Mouse (Mus musculus) layer of hippocampus, adult 2 months (tissue): Measurements from ENCODE around the gene Itgb1bp1. TPM values are rescaled to one million over a fixed set of nuclear protein-coding genes. Genes with fewer than 3 reads are reported as not detected.

Source experiments
- DNase-seq, 2 experiments: peaks; one replicate each; pipeline ENCODE4 v3.0.0; 2022; ENCODE audit warnings: low spot score in 2 of 2
- H3K27ac ChIP-seq: fragments of 200-600 bp; 2 replicates; pipeline ENCODE4 v1.8.1; 2022
- H3K4me3 ChIP-seq: fragments of 200-600 bp; 2 replicates; pipeline ENCODE4 v1.8.1; 2022; ENCODE audit warnings: mild to moderate bottlenecking
- CTCF ChIP-seq: fragments of 200-600 bp; conservative IDR thresholded peaks from 2 replicates; pipeline ENCODE4 v1.8.1; 2022; ENCODE audit warnings: antibody characterized with exemption, mild to moderate bottlenecking, moderate library complexity
- total RNA-seq, 2 experiments: library from RNA; stranded (reverse); gene quantifications; 2 replicates each; pipeline ENCODE4 v1.2.3; 2021

Gene Itgb1bp1
- total RNA-seq, 2 experiments from 2014 or later, result 38.4 to 40.8 TPM

GRCm38 (mm10) chr12:21286712-21287650, 897 bp upstream of the Itgb1bp1 start:
- Histone ChIP-seq H3K4me3 (peak overlapping the region; percentile 80), H3K27ac (peak overlapping the region; percentile 93)
- no peak for TF ChIP-seq CTCF
- no peak for DNase-seq

- 0 out of 2 replicates have a peak, but pooled peaks have one; percentile 10 for TF ChIP-seq CTCF
- peak overlapping the region; percentile 93 for H3K27ac ChIP-seq
- no peak for DNase-seq
Observed at GRCm38 (mm10) chr12:21285508-21286242, 409 bp downstream of the Itgb1bp1 start.

GRCm38 (mm10) chr12:21284761-21285441, 1.2 kb downstream of the Itgb1bp1 start, which contains the start of gene Cpsf3:
Gene Cpsf3, plus strand, starts transcription at chr12:21285391.
- peak; percentile 46 for TF ChIP-seq CTCF
- DNase-seq, result no peak
- Histone ChIP-seq H3K4me3 (peak within 1 kb of the TSS; percentile 80), H3K27ac (peak within 1 kb of the TSS; percentile 93)

More at GRCm38 (mm10) chr12:21285508-21286242, 409 bp downstream of the Itgb1bp1 start:
- peak overlapping the region; percentile 80 for H3K4me3 ChIP-seq

GRCm38 (mm10) chr12:21277352-21277864, 8.7 kb downstream of the Itgb1bp1 start:
- H3K4me3 ChIP-seq, result no peak overlapping the region
- TF ChIP-seq CTCF, result no peak
- H3K27ac ChIP-seq, result peak overlapping the region; percentile 48; the same call in 1 of the 2 replicates
- peak in 1 of 2 experiments; percentile 69 for DNase-seq

- no peak for TF ChIP-seq CTCF
- Histone ChIP-seq H3K27ac (no peak overlapping the region), H3K4me3 (no peak overlapping the region)
- no peak for DNase-seq
Observed at GRCm38 (mm10) chr12:21274446-21274845, 11.6 kb downstream of the Itgb1bp1 start.

- DNase-seq, result no peak
- Histone ChIP-seq H3K27ac (no peak overlapping the region), H3K4me3 (no peak overlapping the region)
- TF ChIP-seq CTCF, result no peak
Observed at GRCm38 (mm10) chr12:21268083-21268616, 17.9 kb downstream of the Itgb1bp1 start.

GRCm38 (mm10) chr12:21266784-21267098, 19.3 kb downstream of the Itgb1bp1 start:
- DNase-seq, result no peak
- Histone ChIP-seq H3K4me3 (no peak overlapping the region), H3K27ac (no peak overlapping the region)
- TF ChIP-seq CTCF, result 0 out of 2 replicates have a peak, but pooled peaks have one; percentile 6

GRCm38 (mm10) chr12:21265946-21266783, 19.9 kb downstream of the Itgb1bp1 start:
- Histone ChIP-seq H3K4me3 (no peak overlapping the region), H3K27ac (no peak overlapping the region)
- peak; percentile 87 for TF ChIP-seq CTCF
- DNase-seq, result peak; percentile 63 to 71

- DNase-seq, result no peak
- TF ChIP-seq CTCF, result no peak
Observed at GRCm38 (mm10) chr12:21265501-21265900, 20.6 kb downstream of the Itgb1bp1 start.

GRCm38 (mm10) chr12:21264970-21265369, 21.1 kb downstream of the Itgb1bp1 start:
- no peak for TF ChIP-seq CTCF
- Histone ChIP-seq H3K4me3 (no peak overlapping the region), H3K27ac (peak overlapping the region; percentile 74)
- DNase-seq, result no peak

More at GRCm38 (mm10) chr12:21265501-21265900, 20.6 kb downstream of the Itgb1bp1 start:
- Histone ChIP-seq H3K4me3 (no peak overlapping the region), H3K27ac (no peak overlapping the region)

GRCm38 (mm10) chr12:21264241-21264640, 21.8 kb downstream of the Itgb1bp1 start:
- Histone ChIP-seq H3K27ac (peak overlapping the region; percentile 74), H3K4me3 (no peak overlapping the region)
- no peak for DNase-seq
- TF ChIP-seq CTCF, result no peak

GRCm38 (mm10) chr12:21263256-21263655, 22.8 kb downstream of the Itgb1bp1 start:
- no peak for TF ChIP-seq CTCF
- Histone ChIP-seq H3K27ac (peak overlapping the region; percentile 74), H3K4me3 (no peak overlapping the region)
- DNase-seq, result peak; percentile 24 to 70
